Mouse (Mus musculus): ENCODE measurements at regions not wholly inside any gene's neighbourhood (a gene's known extent, or its start where the extent isn't known, plus 50 kb on each side); places are given as distances from the start of the nearest gene placed in this dataset.

DNA sequence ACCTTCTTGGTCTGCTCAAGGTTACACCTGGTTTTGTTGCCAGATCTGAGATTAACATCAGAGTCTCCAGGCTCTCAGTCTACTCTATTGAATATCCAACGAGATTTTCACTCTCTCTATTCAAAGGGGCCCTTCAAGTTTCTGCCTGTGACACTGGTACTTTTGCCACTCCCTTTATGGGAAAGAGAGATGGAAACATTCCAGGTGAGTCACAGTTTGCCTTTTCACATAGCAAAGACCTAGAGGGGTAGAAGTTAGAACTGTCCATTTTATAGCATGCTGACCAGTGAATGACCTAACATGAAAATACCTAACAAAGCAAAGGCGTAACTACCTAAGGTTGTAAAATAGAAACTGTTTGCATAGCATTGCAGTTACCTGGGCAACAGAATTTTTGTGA, 250.4 kb upstream of the N6amt1 start:
- H3K27ac ChIP-seq, result no peak overlapping the region
- DNase-seq, result no peak
- no peak for TF ChIP-seq CTCF (IDR thresholded peaks at IDR 0.05)
- no peak overlapping the region for H3K4me3 ChIP-seq
- intact Hi-C loops (cut with DNase I), result no loop called here

DNA sequence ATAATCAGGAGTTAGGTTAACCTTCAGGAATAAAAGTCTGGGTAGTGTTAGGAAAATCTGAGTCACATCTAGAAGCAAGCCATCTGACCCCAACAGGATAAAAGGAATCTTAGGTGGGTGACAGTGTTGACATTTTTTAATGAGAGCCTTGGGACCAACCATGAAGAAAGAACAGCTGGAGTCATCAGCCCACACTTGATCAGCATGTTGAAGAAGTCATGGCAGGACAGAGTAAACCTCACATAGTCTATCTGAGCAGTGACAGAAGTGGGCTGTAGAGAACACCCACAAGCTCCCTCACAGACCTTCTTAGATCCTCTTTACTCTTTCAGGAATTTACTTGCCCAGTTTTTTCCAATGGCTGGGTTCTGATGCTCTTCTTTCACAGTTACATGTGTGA, 251.9 kb upstream of the N6amt1 start:
- no peak overlapping the region for H3K27ac ChIP-seq
- no peak for TF ChIP-seq CTCF (IDR thresholded peaks at IDR 0.05)
- no peak for DNase-seq
- H3K4me3 ChIP-seq, result no peak overlapping the region
- intact Hi-C loops (cut with DNase I), result no loop called here

DNA sequence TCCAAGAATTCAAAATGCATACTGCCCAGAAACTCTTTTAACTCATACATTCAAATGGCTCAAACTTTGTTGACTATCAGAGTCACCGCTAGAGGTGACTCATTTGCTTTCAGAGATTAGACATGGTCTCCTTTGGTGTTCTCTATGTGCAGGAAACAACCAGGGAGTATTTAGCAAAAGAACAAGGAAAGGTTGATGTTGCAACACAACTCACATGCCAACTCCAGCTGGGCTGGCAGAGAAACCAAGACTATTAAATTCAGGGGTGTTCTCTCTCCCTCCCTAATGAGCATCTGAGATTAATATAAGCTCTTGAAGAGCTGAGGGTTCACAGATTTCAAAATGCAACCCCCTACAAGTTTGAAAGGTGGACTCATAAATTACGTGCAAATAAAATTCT, 262.0 kb upstream of the N6amt1 start:
- peak; percentile 59 for DNase-seq
- Histone ChIP-seq H3K4me3 (no peak overlapping the region), H3K27ac (no peak overlapping the region)
- no peak for TF ChIP-seq CTCF (IDR thresholded peaks at IDR 0.05)
- intact Hi-C loops (cut with DNase I), result no loop called here

DNA sequence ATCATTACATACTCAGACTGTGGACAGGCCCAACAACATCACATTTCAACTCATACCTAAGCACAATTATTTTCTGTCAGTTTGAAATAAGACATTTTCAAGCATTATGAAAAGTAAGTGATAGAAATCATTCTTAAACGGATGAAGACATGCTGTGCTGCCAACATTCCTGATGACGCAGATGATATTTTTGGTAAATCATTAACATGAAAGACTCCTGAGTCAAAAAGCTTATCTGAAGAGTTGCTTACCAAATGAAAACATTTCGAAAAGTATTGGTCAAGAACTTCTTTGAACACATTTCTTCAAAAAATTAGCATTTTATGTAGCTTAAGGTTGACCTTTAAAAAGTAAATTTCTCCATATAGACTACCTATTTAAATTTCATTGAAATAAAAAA, 264.7 kb upstream of the N6amt1 start:
- no peak overlapping the region for H3K27ac ChIP-seq
- intact Hi-C loops (cut with DNase I), result no loop called here
- no peak overlapping the region for H3K4me3 ChIP-seq
- no peak for TF ChIP-seq CTCF (IDR thresholded peaks at IDR 0.05)
- DNase-seq, result no peak

DNA sequence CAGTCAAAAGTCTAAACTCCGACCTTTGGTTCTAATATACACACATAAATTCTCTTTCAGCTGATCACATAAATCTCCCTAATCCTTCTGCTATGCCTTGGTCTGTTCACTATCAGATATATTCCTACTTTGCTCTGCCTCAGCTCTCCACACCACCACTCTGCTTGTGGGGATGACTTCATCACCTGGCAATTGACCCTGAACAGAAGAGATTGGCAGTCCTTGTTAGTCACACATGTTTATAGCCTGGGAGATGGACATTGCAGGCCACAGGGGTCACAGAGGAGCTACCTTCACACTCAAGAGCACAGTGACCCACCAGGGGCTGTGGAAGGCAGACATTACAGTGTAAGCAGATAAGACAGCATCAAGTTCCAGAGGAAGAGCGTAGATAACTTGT, 270.5 kb upstream of the N6amt1 start:
- DNase-seq, result no peak
- intact Hi-C loops (cut with DNase I), result no loop called here
- no peak overlapping the region for H3K4me3 ChIP-seq
- H3K27ac ChIP-seq, result no peak overlapping the region
- no peak for TF ChIP-seq CTCF (IDR thresholded peaks at IDR 0.05)

DNA sequence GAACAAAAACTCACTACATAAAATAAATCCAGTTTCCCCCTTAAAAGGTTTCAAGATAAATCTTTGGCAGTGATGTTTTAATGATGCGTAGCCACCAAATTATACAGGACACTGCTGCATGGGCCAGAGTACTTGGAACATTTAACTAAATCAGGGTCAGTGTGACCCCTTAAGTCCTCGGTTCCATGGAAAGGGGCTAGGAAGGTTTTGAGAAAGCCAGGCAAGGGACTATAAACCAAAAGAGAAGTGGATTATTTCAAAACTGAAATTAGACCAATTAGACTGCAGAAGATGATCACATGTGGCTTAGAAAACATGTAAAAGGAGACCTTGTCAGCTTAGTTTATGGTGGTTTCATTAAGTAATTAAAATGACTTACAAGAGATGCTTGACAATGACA, 276.6 kb upstream of the N6amt1 start:
- Histone ChIP-seq H3K4me3 (no peak overlapping the region), H3K27ac (no peak overlapping the region)
- no peak for DNase-seq
- no peak for TF ChIP-seq CTCF (IDR thresholded peaks at IDR 0.05)
- intact Hi-C loops (cut with DNase I), result no loop called here

DNA sequence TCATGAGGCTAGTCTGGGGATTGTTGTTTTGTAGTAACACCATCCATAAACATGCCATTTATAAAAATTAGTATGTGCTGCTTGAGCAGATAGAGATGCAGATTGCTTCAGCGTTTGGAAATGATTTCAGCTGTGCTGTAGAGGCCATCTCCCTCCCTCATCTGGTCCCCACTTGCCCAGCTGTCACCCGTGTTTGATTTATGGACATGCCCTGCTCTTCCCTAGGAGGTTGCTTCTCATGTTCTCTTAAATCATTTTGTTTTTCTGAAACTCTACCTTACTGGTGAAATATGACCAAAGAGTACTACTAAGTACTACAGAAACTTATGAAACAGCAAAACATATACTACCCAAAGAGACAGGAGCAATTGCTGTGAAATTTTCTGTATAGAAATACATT, 284.7 kb upstream of the N6amt1 start:
- intact Hi-C loops (cut with DNase I), result loop anchor here (5.0 kb wide), 1 partner anchor 1267 kb away; the partner anchor contains the start of gene Adamts1
- no peak for TF ChIP-seq CTCF (IDR thresholded peaks at IDR 0.05)
- peak; percentile 80 for DNase-seq
- Histone ChIP-seq H3K4me3 (no peak overlapping the region), H3K27ac (peak overlapping the region; percentile 86)

DNA sequence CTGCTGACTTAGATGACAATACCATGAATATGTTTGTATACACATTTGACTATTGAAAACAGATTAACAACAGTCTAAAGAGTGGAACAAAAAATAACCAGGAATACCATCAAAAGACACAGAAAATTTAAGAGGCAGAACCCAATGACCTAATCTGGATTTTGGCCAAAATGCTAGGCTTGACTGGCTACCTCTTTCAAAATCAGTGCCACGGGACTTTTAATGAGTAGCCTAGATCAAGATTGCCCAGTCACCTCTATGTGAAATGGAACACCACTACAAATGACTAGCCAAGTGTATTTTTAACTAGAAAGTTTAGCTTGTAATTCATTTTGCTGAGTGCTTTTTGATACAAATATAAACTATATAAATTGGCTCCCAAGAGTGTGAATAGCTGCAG, 286.0 kb upstream of the N6amt1 start:
- H3K27ac ChIP-seq, result peak overlapping the region; percentile 86
- no peak for DNase-seq
- H3K4me3 ChIP-seq, result no peak overlapping the region
- no peak for TF ChIP-seq CTCF (IDR thresholded peaks at IDR 0.05)
- intact Hi-C loops (cut with DNase I), result loop anchor here (5.0 kb wide), 1 partner anchor 1266 kb away; the partner anchor contains the start of gene Adamts1

DNA sequence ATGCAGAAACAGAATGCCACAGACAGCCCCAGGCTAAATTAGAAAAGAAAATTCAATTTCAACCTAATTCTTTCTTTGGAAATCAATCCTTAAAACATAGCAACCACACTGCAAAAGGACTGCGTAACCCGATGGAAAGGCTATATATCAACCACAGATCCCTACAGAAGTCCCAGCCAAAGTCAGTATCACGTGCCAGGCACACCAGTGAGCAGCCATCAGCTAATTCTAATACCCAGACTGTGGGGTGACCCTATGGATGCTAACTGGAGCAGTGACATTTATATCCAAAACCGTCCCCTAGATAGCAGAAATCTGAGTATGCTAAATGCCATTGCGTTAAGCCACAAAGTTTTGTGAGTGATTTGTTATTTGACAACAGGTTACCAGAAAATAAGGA, 286.5 kb upstream of the N6amt1 start:
- peak; percentile 32 for DNase-seq

DNA sequence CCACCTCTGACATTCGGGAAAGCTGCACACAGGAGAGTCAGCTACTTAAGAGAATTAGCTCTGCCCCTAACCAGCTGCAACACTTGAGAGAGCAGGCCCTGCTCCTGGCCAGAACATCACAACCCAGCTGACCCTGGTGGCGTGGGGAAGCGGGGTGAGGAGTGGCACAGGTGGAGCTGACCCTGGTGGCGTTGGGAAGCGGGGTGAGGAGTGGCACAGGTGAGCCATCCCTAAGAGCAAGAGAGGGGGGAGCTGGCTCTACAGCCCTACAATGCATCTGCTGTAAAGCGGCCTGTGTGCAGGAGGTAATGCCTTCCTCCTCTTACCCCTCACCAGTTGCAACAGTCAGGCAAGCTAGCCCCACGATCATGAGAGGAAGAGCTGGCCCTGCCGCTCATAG, 293.5 kb upstream of the N6amt1 start:
- no peak for DNase-seq

More for the DNA sequence above, 286.5 kb upstream of the N6amt1 start:
- intact Hi-C loops (cut with DNase I), result loop anchor here (5.0 kb wide), 1 partner anchor 1265 kb away; the partner anchor contains the start of gene Adamts1
- TF ChIP-seq CTCF (IDR thresholded peaks at IDR 0.05), result no peak
- H3K27ac ChIP-seq, result peak overlapping the region; percentile 86
- no peak overlapping the region for H3K4me3 ChIP-seq

DNA sequence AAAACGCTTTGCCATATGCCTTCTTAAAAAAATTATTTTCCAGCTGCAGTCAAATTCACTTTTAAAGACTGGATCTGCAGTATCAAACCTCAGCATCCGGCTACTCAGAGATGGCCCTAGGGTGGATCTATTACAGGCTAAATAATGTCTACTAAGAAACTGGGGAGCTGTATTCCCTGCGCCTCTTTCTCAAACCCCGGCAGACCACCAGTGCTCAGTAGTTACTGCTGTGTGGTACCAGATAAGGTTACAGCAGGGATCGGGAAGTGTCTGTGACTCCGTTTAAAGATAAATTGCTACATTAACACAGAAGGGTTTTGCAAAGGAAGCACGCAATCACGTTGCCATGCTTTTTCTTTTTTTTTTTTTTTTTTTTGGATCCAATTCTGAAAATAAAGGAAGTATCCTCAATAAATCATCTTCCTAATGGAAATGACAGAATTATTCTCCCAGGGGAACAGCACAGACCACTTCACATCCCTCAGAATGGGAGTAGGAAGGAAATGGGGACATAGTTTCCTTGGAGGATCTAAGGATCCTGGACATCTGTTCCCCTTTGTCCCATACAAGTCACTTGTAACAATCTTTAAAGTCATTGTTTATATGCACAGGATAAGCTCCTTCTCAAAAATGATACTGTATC, 304.1 kb upstream of the N6amt1 start:
- intact Hi-C loops (cut with DNase I), result no loop called here
- TF ChIP-seq CTCF (IDR thresholded peaks at IDR 0.05), result no peak
- Histone ChIP-seq H3K27ac (peak overlapping the region; percentile 68), H3K4me3 (peak overlapping the region; percentile 1; the same call in 1 of the 2 replicates)
- DNase-seq, result no peak

More for the DNA sequence above, 293.5 kb upstream of the N6amt1 start:
- Histone ChIP-seq H3K4me3 (no peak overlapping the region), H3K27ac (no peak overlapping the region)
- intact Hi-C loops (cut with DNase I), result no loop called here
- TF ChIP-seq CTCF (IDR thresholded peaks at IDR 0.05), result no peak

DNA sequence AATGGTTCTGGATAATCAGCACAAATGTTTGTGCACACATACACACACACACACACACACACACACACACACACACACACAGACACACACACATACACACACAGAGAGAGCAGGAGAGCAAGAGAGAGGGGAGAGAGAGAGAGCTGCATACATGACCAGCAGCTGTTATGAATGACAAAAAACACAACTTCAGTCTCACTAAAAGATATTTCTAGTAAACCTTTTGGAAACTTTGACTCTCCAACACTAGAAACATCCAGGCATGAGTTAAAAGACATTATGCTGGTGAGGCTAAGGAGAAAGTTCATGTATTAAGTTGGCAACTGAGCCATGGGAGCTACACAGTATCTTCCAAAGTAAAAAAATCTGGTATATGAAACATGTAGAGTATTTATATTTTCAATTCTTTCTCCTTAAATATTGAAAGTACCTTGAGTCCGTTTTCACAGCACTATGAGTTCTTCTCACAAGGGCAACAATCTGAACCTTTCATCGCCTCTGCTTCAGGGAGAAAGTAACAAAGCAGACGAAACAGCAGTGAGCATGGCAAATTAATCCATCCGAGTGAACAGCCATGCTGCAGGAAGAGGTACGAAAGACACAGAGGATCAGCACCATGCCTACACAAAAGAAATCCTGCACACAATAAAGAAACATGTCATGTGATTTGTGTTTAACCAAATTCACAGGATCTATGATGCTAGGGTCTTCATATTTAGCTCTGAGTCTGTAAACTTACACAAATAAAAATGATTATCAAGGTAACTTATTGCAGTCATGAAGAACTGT, 309.0 kb upstream of the N6amt1 start:
- no peak for DNase-seq
- Histone ChIP-seq H3K27ac (no peak overlapping the region), H3K4me3 (no peak overlapping the region)
- intact Hi-C loops (cut with DNase I), result no loop called here
- TF ChIP-seq CTCF (IDR thresholded peaks at IDR 0.05), result no peak

DNA sequence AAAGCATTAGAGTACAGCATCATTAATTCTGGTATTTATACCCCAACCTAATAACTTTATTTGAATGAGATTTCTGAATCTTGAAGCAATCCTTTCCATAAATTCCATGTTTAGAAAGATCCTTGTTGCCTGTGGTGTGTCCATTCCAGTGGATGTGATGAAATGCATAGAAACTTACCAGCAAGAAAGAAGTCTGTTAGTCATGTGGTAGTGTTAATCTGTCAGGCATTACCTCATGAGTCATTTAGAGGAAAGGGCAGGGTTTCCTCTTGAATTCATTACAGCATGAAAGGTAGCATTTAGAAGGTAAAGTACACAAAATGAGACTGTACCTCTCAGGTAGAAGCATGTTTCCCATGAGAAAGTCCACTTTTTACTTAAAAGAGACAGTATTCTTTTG, 310.3 kb upstream of the N6amt1 start:
- no peak for TF ChIP-seq CTCF (IDR thresholded peaks at IDR 0.05)
- DNase-seq, result no peak
- Histone ChIP-seq H3K4me3 (no peak overlapping the region), H3K27ac (no peak overlapping the region)
- intact Hi-C loops (cut with DNase I), result no loop called here

Data from gastrocnemius, adult 2 months (tissue).